Mouse (Mus musculus) forebrain, postnatal 0 days (tissue): ENCODE data around the gene Coq10b. TPM values are rescaled to one million over a fixed set of nuclear protein-coding genes. Genes with fewer than 3 reads are reported as not detected.

Source experiments
- ATAC-seq: fragments of 200-750 bp; cut with Nextera tagmentation; 2 replicates; pipeline ENCODE4 v1.8.0; 2017; ENCODE audit warnings: mild to moderate bottlenecking, moderate library complexity
- DNase-seq: peaks from one replicate; pipeline ENCODE4 v3.0.0-alpha.2; 2015
- H3K27ac ChIP-seq: fragments of 300-500 bp; sonication (generic); 2 replicates; pipeline ENCODE4 v1.5.1; 2014; ENCODE audit warnings: low read depth, mild to moderate bottlenecking, antibody characterized with exemption, low read length, moderate library complexity, mixed read lengths
- H3K27me3 ChIP-seq: fragments of 300-500 bp; sonication (generic); 2 replicates; pipeline ENCODE4 v1.6.1; 2014; ENCODE audit warnings: mild to moderate bottlenecking, low read length, mixed read lengths; ENCODE audit not compliant: insufficient read depth
- H3K36me3 ChIP-seq: fragments of 300-500 bp; sonication (generic); 2 replicates; pipeline ENCODE4 v1.6.1; 2014; ENCODE audit warnings: mild to moderate bottlenecking, moderate library complexity; ENCODE audit not compliant: insufficient read depth
- H3K4me1 ChIP-seq: fragments of 300-500 bp; sonication (generic); 2 replicates; pipeline ENCODE4 v1.6.1; 2014; ENCODE audit warnings: antibody characterized with exemption; ENCODE audit not compliant: insufficient read depth
- H3K4me2 ChIP-seq: fragments of 300-500 bp; sonication (generic); 2 replicates; pipeline ENCODE4 v1.6.1; 2014; ENCODE audit warnings: low read depth, mild to moderate bottlenecking, moderate library complexity
- H3K4me3 ChIP-seq: fragments of 300-500 bp; sonication (generic); 2 replicates; pipeline ENCODE4 v1.5.1; 2014; ENCODE audit warnings: low read depth, low read length, mixed read lengths
- H3K9ac ChIP-seq: fragments of 300-500 bp; sonication (generic); 2 replicates; pipeline ENCODE4 v1.6.1; 2014; ENCODE audit warnings: mild to moderate bottlenecking
- H3K9me3 ChIP-seq: fragments of 300-500 bp; sonication (generic); 2 replicates; pipeline ENCODE4 v1.6.1; 2016; ENCODE audit warnings: low read length
- CTCF ChIP-seq: sonication (generic); IDR thresholded peaks from 2 replicates; pipeline ENCODE4 v1.5.1; 2016; ENCODE audit warnings: antibody characterized with exemption, control low read depth, low read depth
- WGBS: fragments of 180-500 bp; shearing (Covaris S2); extraction: QIAGEN DNeasy Blood & Tissue Kit; methylation state at CpG from one replicate; pipeline ENCODE4 v1.1.7; 2014; 5-methylcytosine and 5-hydroxymethylcytosine counted together
- polyA plus RNA-seq: library from polyadenylated mRNA; unstranded; fragments of >200 nt; fragmentation: Nextera tagmentation; extraction: Ambion mirVana; gene quantifications from 2 replicates; pipeline ENCODE4 v1.2.1, GENCODE M21; 2015
- total RNA-seq: library from RNA; depleted of rRNA; stranded (reverse); fragments of >200 nt; gene quantifications from 2 replicates; pipeline ENCODE4 v1.2.3, GENCODE M21; 2014; rRNA removed

Gene Coq10b
- total and polyA plus RNA-seq, 2 experiments from 2014 or later: 26.1 to 27.0 TPM

- ATAC-seq: no peak
- Histone ChIP-seq H3K9me3 (no peaks in the 10 kb centered on the region), H3K9ac (no peak overlapping the region), H3K27me3 (no peaks in the 10 kb centered on the region), H3K36me3 (no peaks in the 10 kb centered on the region), H3K27ac (no peak overlapping the region), H3K4me1 (no peaks in the 10 kb centered on the region), H3K4me2 (no peak overlapping the region), H3K4me3 (no peak overlapping the region)
- no peak for TF ChIP-seq CTCF
- 91% methylated on average over 1 of the region's 1 CpGs for WGBS
- no peak for DNase-seq
Observed at GRCm38 (mm10) chr1:55107644-55108043, 55.1 kb downstream of the Coq10b start.

GRCm38 (mm10) chr1:55108473-55108872 lies 55.9 kb downstream of the Coq10b start:
- DNase-seq (no peak), ATAC-seq (no peak)
- Histone ChIP-seq H3K4me1 (no peaks in the 10 kb centered on the region), H3K27ac (no peak overlapping the region), H3K4me3 (no peak overlapping the region), H3K9me3 (no peaks in the 10 kb centered on the region), H3K9ac (no peak overlapping the region), H3K4me2 (no peak overlapping the region), H3K36me3 (no peaks in the 10 kb centered on the region), H3K27me3 (no peaks in the 10 kb centered on the region)
- TF ChIP-seq CTCF: no peak
- 22% methylated on average over 2 of the region's 2 CpGs for WGBS

GRCm38 (mm10) chr1:55109066-55109766 lies 56.6 kb downstream of the Coq10b start:
- ATAC-seq: no peak
- Histone ChIP-seq H3K9ac (no peak overlapping the region), H3K4me2 (no peak overlapping the region), H3K27me3 (no peaks in the 10 kb centered on the region), H3K4me1 (no peaks in the 10 kb centered on the region), H3K4me3 (no peak overlapping the region), H3K9me3 (no peaks in the 10 kb centered on the region), H3K27ac (no peak overlapping the region), H3K36me3 (no peaks in the 10 kb centered on the region)
- no peak for DNase-seq
- WGBS: 88% methylated on average over 4 of the region's 4 CpGs
- TF ChIP-seq CTCF: no peak

Other genes with a start within 250 kb of the Coq10b start
- gene Ankrd44, start 126.4 kb upstream of the Coq10b start, total RNA-seq: 47.2 and 88.1 TPM in 2 replicates
- 7.2 and 12.8 TPM in 2 replicates for gene Ankrd44, start 126.4 kb upstream of the Coq10b start, polyA plus RNA-seq
- gene Sf3b1, start 25.3 kb upstream of the Coq10b start, total RNA-seq: 242 and 311 TPM in 2 replicates
- 289 and 308 TPM in 2 replicates for gene Sf3b1, start 25.3 kb upstream of the Coq10b start, polyA plus RNA-seq
- gene Hspe1, start 35.4 kb downstream of the Coq10b start, total RNA-seq: 124 and 182 TPM in 2 replicates
- 257 and 295 TPM in 2 replicates for gene Hspe1, start 35.4 kb downstream of the Coq10b start, polyA plus RNA-seq
- 149 and 162 TPM in 2 replicates for gene Hspd1, start 35.5 kb downstream of the Coq10b start, total RNA-seq
- gene Hspd1, start 35.5 kb downstream of the Coq10b start, polyA plus RNA-seq: 197 and 238 TPM in 2 replicates
- 94.8 and 95.9 TPM in 2 replicates for gene Mob4, start 78.5 kb downstream of the Coq10b start, total RNA-seq
- gene Mob4, start 78.5 kb downstream of the Coq10b start, polyA plus RNA-seq: 141 and 155 TPM in 2 replicates
- 10.1 and 10.9 TPM in 2 replicates for gene Rftn2, start 174.0 kb downstream of the Coq10b start, total RNA-seq
- 7.9 and 12.4 TPM in 2 replicates for gene Rftn2, start 174.0 kb downstream of the Coq10b start, polyA plus RNA-seq
- 11.5 and 13.1 TPM in 2 replicates for gene Mars2, start 184.4 kb downstream of the Coq10b start, total RNA-seq
- 2.3 and 2.5 TPM in 2 replicates for gene Mars2, start 184.4 kb downstream of the Coq10b start, polyA plus RNA-seq